Mouse (Mus musculus) stomach, embryonic 15.5 days (tissue): ENCODE results near the gene Vmn2r18. TPM values are rescaled to one million over a fixed set of nuclear protein-coding genes. Genes with fewer than 3 reads are reported as not detected.

Experiments
- ATAC-seq: fragments of 200-750 bp; cut with Nextera tagmentation; 2 replicates; pipeline ENCODE4 v1.8.0; 2017; ENCODE audit warnings: low read depth, moderate number of reproducible peaks, moderate TSS enrichment; ENCODE audit not compliant: insufficient read depth, low FRiP score
- H3K27ac ChIP-seq: fragments of 300-500 bp; sonication (generic); 2 replicates; pipeline ENCODE4 v1.5.1; 2015; ENCODE audit warnings: mild to moderate bottlenecking, inconsistent platforms
- H3K27me3 ChIP-seq: fragments of 300-500 bp; sonication (generic); replicated peaks from 2 replicates; pipeline ENCODE4 v1.6.1; 2015; ENCODE audit warnings: inconsistent platforms
- H3K36me3 ChIP-seq: fragments of 300-500 bp; sonication (generic); 2 replicates; pipeline ENCODE4 v1.6.1; 2015; ENCODE audit warnings: inconsistent platforms
- H3K4me1 ChIP-seq: fragments of 300-500 bp; sonication (generic); 2 replicates; pipeline ENCODE4 v1.6.1; 2015; ENCODE audit warnings: inconsistent platforms
- H3K4me2 ChIP-seq: fragments of 300-500 bp; sonication (generic); 2 replicates; pipeline ENCODE4 v1.6.1; 2015; ENCODE audit warnings: mild to moderate bottlenecking, inconsistent platforms
- H3K4me3 ChIP-seq: fragments of 300-500 bp; sonication (generic); replicated peaks from 2 replicates; pipeline ENCODE4 v1.5.1; 2015; ENCODE audit warnings: inconsistent platforms
- H3K9ac ChIP-seq: fragments of 300-500 bp; sonication (generic); 2 replicates; pipeline ENCODE4 v1.6.1; 2015; ENCODE audit warnings: inconsistent platforms
- H3K9me3 ChIP-seq: fragments of 300-500 bp; sonication (generic); 2 replicates; pipeline ENCODE4 v1.6.1; 2016; ENCODE audit warnings: inconsistent platforms
- WGBS: fragments of 180-500 bp; shearing (Covaris S2); methylation state at CpG from one replicate; pipeline ENCODE4 v1.1.7; 2015; 5-methylcytosine and 5-hydroxymethylcytosine counted together
- polyA plus RNA-seq: library from polyadenylated mRNA; unstranded; fragments of >200 nt; fragmentation: Nextera tagmentation; extraction: Ambion mirVana; gene quantifications from 2 replicates; pipeline ENCODE4 v1.2.1, GENCODE M21; 2015

Vmn2r18 gene
- 0.06 TPM in 1 of 2 replicates, not detected in the other for polyA plus RNA-seq

DNA sequence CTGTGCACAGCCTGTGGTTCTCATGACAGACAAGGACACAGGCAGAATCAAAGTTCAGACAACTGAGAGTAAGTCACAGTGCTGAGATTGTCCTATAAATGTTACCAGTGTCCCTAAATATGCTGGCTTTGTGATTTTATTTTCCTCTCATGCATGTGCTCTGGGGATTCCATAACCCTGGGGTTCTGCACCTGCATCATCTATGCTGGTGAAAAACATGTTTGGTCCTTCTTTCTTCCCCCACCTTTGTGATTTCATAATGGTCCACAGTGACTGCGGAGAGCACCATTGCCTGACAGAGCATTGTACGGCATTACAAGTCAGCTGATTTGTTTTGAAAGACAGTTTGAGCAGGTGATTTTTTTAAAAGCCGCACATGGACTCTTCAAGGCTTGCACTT is at the start of gene Vmn2r18:
Gene Vmn2r18 (minus strand): TSS at position 101 of the 400 bp plus-strand sequence.
- H3K9ac ChIP-seq, result no peak within 1 kb of the TSS
- H3K36me3 ChIP-seq, result no peaks in the 10 kb centered on the region
- H3K27ac ChIP-seq, result no peak within 1 kb of the TSS
- H3K4me3 ChIP-seq, result no peak within 1 kb of the TSS
- ATAC-seq, result no peak
- H3K9me3 ChIP-seq, result no peaks in the 10 kb centered on the region
- 88% methylated on average over 3 of the region's 3 CpGs for WGBS
- H3K4me1 ChIP-seq, result no peaks in the 10 kb centered on the region
- H3K4me2 ChIP-seq, result no peak within 1 kb of the TSS
- H3K27me3 ChIP-seq, result no peaks in the 10 kb centered on the region

DNA sequence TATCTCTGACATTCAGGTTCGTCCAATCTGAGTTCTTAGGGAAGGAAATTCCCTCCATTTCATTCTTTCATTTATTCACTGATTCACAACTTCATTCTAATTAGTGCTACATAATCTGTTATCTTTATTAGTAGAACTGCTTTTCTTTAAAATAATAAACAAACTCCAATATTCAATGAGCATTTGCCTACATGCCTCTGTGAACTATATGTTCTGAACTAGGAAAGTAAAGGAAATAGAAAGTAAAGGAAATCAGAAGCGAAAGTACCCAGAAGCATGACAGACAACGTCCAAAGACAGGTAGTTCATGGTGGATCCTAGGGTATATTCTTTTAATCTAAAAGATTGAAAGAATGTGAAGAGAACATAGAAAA is 45.6 kb upstream of the Vmn2r18 start:
- Histone ChIP-seq H3K4me2 (peak overlapping the region; percentile 62), H3K27ac (no peak overlapping the region), H3K4me1 (0 out of 2 replicates have a peak, but pooled peaks cover 3% of the 10 kb centered on the region), H3K36me3 (peaks cover 7% of the 10 kb centered on the region; the same call in 1 of the 2 replicates), H3K9ac (no peak overlapping the region), H3K4me3 (peak overlapping the region; percentile 70; the same call in 1 of the 2 replicates), H3K9me3 (no peaks in the 10 kb centered on the region), H3K27me3 (no peaks in the 10 kb centered on the region)
- 64% methylated on average over 3 of the region's 3 CpGs for WGBS
- ATAC-seq, result no peak

DNA sequence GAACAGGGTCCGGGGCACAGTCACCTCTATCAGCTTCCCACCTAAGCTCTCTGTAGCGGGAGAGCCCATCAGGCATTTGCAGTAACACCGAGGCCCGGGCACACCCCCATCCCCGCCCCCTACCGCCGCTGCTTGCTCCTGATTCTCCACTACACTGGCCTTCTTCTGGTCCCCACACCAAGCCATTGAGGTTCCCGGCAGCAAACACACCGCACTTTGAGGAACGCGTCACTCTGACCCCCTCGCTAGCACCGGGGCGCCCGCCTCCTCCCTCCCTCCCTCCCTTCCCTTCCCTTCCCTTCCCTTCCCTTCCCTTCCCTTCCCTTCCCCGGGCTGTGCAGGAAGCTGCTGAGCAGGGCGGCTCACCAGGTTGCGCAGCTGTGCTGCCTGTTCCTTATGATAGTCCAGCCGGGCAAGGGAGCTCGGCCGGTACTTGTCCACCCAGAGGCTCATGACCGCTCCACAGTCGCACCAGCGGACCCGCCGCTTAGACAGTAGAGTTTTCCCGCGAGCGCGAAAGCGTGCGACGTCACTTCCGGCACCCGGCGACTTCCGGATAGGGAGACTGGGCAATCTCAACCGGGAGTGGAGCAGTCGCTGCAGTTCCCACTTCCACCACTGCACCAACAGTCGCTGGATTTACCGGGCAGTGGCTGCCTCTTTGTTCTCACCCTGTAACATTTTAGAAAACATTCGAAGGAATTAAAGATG is 45.0 kb upstream of the Vmn2r18 start, which contains the start of gene Rfc3:
Gene Rfc3 (minus strand): TSS at position 543 of the 711 bp plus-strand sequence.
- no peaks in the 10 kb centered on the region for H3K27me3 ChIP-seq
- H3K4me2 ChIP-seq, result peak within 1 kb of the TSS; percentile 62
- H3K4me1 ChIP-seq, result 0 out of 2 replicates have a peak, but pooled peaks cover 3% of the 10 kb centered on the region
- peak within 1 kb of the TSS; percentile 70 for H3K4me3 ChIP-seq
- WGBS, result under 1% methylated on average over 39 of the region's 42 CpGs
- H3K9ac ChIP-seq, result peak within 1 kb of the TSS; percentile 61
- H3K27ac ChIP-seq, result peak within 1 kb of the TSS; percentile 85
- peak; percentile 98 for ATAC-seq
- no peaks in the 10 kb centered on the region for H3K9me3 ChIP-seq
- peaks cover 13% of the 10 kb centered on the region; the same call in 1 of the 2 replicates for H3K36me3 ChIP-seq

DNA sequence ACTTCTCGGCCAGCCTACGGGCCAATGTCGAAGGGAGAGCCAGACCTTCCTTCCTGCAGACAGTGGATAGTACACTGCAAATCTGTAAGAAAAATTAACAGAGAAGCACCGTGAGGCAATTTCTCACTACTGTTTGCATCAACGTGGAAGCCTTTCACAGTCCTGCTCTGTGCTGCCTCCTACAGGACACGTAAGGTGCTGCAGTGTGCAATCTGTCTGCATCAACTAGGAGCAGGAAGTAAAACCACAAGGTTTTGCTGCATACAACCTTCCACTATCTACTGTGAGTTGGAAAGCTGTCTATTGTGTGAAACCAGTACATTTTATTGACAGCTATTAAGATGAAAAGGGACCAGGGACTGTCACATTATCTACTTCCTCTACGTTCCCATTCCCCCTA is 39.0 kb upstream of the Vmn2r18 start:
- H3K36me3 ChIP-seq, result peaks cover 56% of the 10 kb centered on the region

DNA sequence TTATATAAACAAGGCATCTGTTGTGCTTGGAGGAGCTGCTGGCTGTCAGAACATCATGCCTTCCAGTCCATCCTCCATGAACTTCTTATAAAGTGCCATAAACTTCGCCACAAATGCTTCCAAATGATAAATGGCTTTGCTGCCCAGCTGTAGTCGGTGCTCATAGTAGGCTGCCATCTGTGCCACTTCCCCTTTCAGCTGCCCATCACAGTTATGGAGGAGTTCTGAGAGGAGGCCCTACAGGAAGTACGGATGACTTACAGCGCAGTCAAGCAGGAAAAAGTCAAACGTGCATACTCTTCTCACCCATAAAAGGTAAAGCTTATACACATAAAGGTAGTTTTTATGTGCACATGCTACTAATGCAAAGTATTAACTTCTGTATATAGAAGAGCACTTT is 37.0 kb upstream of the Vmn2r18 start:
- no peak overlapping the region for H3K4me2 ChIP-seq
- H3K27me3 ChIP-seq, result no peaks in the 10 kb centered on the region
- H3K36me3 ChIP-seq, result peaks cover 53% of the 10 kb centered on the region
- no peak for ATAC-seq
- H3K4me3 ChIP-seq, result no peak overlapping the region
- no peaks in the 10 kb centered on the region for H3K4me1 ChIP-seq
- WGBS, result 83% methylated on average over 5 of the region's 5 CpGs
- H3K27ac ChIP-seq, result no peak overlapping the region
- no peak overlapping the region for H3K9ac ChIP-seq
- no peaks in the 10 kb centered on the region for H3K9me3 ChIP-seq

More for the DNA sequence above, 39.0 kb upstream of the Vmn2r18 start:
- Histone ChIP-seq H3K9ac (no peak overlapping the region), H3K9me3 (no peaks in the 10 kb centered on the region), H3K27ac (no peak overlapping the region), H3K4me2 (no peak overlapping the region), H3K27me3 (no peaks in the 10 kb centered on the region), H3K4me1 (no peaks in the 10 kb centered on the region), H3K4me3 (no peak overlapping the region)
- ATAC-seq, result no peak
- 89% methylated on average over 7 of the region's 7 CpGs for WGBS

DNA sequence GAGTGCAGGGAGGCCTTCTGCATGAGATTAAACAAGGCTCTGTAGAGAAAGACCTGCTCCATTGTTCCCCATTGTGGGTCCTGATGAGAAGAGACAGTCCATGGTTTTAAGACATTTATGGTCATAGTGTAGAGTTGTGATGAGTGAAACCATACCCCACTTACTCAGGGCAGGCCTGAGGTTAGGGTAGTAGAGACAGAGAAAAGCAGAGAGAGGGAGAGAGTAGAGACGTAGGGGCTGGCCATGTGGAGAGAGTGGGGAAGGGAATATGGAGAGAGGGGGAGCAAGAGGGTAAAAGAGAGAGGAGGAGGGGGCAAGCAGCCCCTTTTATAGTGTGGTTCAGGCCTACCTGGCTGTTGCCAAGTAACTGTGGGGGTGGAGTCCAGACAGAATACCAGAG is 36.3 kb upstream of the Vmn2r18 start:
- no peak overlapping the region for H3K4me3 ChIP-seq
- no peak overlapping the region for H3K4me2 ChIP-seq
- ATAC-seq, result no peak

DNA sequence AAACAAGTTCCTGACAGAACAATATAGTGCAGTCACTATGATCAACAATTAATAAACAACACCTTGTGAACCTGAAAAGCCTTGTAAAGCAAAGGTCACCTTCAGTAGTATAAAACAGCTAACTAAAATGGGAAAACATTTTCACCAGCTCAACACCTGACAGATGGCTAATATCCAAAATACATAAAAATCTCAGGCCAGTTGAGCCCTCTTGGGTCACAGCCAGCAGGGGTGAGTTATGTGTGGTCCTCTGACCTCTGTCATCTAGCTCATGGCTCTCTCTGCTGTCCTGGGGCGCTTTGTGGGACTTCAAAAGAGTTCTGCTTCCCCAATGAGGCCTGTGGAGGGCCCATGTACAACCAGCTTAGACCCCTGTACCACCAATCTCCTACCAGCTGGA is 4.1 kb downstream of the Vmn2r18 start:
- Histone ChIP-seq H3K27ac (no peak overlapping the region), H3K9ac (no peak overlapping the region), H3K4me2 (no peak overlapping the region), H3K4me1 (no peaks in the 10 kb centered on the region), H3K4me3 (no peak overlapping the region), H3K36me3 (no peaks in the 10 kb centered on the region), H3K27me3 (no peaks in the 10 kb centered on the region), H3K9me3 (no peaks in the 10 kb centered on the region)
- no peak for ATAC-seq
- WGBS, result 55% methylated on average over 1 of the region's 1 CpGs

More for the DNA sequence above, 36.3 kb upstream of the Vmn2r18 start:
- 96% methylated on average over 1 of the region's 1 CpGs for WGBS
- H3K27ac ChIP-seq, result no peak overlapping the region
- H3K4me1 ChIP-seq, result no peaks in the 10 kb centered on the region
- H3K9ac ChIP-seq, result no peak overlapping the region
- peaks cover 49% of the 10 kb centered on the region for H3K36me3 ChIP-seq
- H3K9me3 ChIP-seq, result no peaks in the 10 kb centered on the region
- H3K27me3 ChIP-seq, result no peaks in the 10 kb centered on the region

Other genes with a start within 250 kb of the Vmn2r18 start
- not detected in 2 replicates for gene Gm42906, start 177.9 kb downstream of the Vmn2r18 start, polyA plus RNA-seq
- 73.5 and 80.7 TPM in 2 replicates for gene Rfc3, start 45.2 kb upstream of the Vmn2r18 start, polyA plus RNA-seq